Mouse (Mus musculus): Measurements from ENCODE around the gene Fam210b.
"Not testable (repeated sequence)": the region's sequence is repeated elsewhere in the genome, so short reads cannot be mapped to it uniquely, and the experiment has no call there.

The Fam210b gene

DNA sequence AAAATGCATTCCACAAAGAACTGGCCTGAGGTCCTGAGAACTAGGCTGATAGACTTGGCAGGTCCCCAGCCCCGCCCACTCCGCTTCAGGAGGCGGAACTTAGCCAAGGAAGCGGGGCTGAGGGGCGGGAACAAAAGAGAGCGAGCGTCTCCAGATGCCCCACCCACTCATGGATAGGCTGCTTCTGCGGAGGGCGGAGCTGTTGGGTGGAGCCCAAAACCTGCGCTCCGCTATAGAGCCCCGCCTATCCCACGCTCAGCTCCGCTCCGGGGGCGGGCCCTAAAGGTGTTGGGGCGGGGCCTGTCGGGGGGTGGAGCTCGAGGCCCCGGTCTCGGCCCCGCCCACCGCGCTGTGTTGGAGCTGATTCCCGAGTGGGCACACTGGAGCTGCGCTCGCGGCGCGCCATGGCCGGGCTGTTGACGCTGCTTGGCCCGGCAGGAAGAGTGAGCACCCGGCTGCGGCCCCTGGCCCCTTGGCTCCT, at the start of gene Fam210b:
Fam210b (plus strand) TSS at position 308 of the 481 bp plus-strand sequence.
- peak; percentile 97 for DNase-seq (ENCODE audit: low spot score)

GRCm38 (mm10) chr2:172298083-172298482, 47.3 kb upstream of the Fam210b start:
- no peak for DNase-seq (ENCODE audit: low spot score)

DNA sequence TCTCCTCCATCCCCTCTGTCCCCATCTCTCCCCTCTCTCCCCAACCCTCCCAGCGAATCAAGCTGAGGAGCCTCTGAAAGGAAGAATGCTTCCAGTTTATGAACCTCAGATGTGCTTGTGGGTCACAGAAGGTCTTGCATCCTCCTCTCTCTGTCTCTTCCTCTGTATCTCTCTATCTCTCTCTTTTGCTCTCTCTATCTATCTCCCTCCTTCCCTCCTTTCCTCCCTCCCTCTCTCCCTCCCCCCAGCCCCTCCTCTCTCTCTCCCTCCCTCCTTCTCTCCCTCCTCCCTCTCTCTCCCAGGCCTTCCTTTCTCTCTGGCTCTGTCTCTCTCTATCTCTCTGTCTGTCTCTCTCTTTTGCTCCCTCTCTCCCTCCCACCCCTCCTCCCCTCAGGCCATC, 46.8 kb upstream of the Fam210b start:
- no peak for DNase-seq (ENCODE audit: low spot score)

DNA sequence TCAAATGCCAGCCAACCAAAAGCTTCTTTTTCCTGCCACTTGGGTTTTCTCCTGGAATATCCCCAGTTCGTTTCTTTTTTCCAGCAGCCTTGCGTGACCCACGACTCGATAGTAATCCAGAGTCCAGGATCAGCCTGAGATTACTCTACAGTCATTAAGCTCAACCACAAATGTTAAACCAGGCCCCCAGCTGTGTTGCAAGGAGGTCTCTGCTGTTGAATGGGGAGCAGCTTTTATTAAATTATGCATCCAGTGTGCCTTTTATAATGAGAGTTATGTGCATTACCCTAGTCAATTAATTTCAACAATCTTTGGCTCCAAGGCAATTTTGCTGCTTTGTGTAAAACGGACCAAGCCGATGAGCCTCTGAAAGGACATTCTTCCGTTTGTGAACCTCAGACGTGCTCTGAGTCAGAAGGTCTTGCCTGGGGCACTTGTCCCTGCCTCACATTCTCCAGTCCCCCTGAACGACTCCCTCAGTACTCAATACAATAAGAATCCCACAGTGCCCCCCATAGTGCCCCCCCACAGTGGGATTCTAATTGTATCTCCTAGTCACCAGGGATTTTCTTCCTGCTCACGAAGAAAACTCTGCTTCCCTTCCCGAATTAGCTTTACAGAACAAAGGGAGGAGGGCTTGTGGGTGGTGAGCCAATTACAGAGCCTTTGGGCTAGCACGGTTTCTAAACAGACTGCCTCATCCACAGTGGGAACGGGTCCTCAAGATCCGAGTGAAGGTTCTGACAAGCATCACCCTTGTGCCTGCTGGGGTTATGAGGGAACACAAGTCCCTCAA, 46.0 kb upstream of the Fam210b start:
- DNase-seq (ENCODE audit: low spot score) = peak; percentile 40

GRCm38 (mm10) chr2:172302396-172302795, 43.0 kb upstream of the Fam210b start:
- DNase-seq (ENCODE audit: low spot score) = no peak

GRCm38 (mm10) chr2:172304118-172304708, 41.2 kb upstream of the Fam210b start:
- no peak for DNase-seq (ENCODE audit: low spot score)

DNA sequence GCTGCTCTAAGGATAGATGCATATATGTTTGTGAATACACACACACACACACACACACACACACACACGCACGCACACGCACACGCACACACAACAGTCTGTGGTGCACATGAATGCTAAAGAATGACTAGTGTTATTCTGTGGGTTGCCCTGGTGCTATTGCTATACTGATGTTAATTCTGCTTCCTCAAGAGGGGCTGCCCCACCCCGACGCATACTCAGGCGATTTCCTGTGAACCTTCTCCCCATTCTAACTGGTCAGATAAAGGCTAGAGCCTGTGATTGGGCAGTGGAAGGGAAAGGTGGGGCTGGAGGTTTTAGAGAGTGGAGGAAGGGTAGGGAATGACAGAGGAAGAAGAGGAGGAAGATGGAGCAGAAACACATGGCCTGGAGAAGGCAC, 39.8 kb upstream of the Fam210b start:
- not testable (repeated sequence) for DNase-seq (ENCODE audit: low spot score)

GRCm38 (mm10) chr2:172306544-172306943, 38.8 kb upstream of the Fam210b start:
- no peak for DNase-seq (ENCODE audit: low spot score)

GRCm38 (mm10) chr2:172311731-172312130, 33.6 kb upstream of the Fam210b start:
- DNase-seq (ENCODE audit: low spot score) = no peak

DNA sequence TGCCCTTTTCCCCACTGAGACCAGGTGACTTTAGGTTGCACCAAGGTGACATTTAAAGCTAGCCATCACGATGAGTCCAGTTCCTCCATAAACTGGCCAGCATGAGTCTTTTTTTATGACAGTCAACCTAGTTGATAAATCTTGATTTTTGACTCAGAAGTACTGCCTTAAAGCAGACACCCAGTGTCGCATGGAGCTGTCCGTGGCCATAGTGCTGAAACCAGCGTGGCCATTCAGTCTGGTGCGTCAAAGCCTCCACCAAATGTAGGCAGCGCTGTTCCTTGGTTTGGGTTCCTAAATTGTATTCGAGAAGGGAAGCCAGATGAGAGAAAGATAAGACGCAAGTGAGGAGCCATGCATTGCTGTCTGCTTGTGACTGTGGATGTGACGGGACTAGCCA, 24.5 kb upstream of the Fam210b start:
- peak; percentile 93 for DNase-seq (ENCODE audit: low spot score)

GRCm38 (mm10) chr2:172328248-172328647, 17.1 kb upstream of the Fam210b start:
- peak; percentile 25 for DNase-seq (ENCODE audit: low spot score)

- DNase-seq (ENCODE audit: low spot score) = peak; percentile 90
Measured at GRCm38 (mm10) chr2:172329179-172329578, 16.2 kb upstream of the Fam210b start.

DNA sequence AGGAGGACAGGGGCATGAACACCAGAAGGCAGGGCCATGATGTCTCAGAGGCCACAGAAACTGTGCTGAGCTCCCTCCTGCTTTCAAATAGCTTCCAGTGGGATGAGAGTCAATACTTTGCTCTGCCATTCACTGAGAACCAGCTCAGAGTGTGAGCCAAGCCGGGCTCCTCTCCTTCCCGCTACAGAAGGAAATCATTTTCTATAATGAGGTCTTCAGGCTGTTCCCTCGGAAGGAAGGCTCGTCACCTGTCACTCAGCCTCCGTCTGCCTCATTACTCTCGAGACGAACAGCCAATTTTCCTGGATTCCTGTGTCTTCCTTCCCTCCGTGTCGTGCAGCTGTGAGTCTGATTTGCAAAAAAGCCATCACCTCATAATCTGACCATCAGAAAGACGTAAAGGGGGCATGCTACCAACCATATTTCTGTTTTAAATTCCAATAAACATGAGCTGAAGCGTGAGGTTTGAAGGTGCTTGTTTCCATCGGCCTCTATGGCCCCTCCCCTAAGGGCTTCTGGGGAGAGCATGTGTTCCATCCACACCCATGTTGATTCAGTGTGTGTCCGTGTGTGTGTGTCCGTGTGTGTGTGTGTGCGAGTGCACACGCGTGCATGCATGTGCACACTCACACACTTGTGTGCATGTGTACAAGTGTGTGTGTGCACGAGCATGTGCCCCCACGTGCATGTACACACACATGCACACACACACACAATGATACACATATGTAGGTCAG, 7.0 kb upstream of the Fam210b start:
- no peak for DNase-seq (ENCODE audit: low spot score)

DNA sequence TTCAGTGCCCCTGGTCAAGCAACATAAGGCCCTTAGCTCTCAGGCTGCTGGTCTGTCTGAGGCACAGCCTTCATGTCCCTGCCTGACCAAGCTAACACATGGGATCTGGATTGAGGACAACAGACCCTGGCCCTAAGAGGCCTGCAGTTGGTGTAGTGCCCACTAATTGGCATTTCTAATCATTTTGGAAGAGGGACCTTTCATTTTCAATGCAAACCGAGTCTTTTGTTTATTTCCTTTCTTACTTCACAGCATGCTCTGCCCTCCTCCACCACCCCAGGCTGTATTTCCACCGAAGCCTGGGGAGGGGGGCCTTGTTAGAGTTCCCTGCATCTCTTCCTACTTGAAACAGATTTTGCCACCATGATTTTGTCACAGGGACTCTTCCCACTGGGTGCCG, 4.4 kb upstream of the Fam210b start:
- DNase-seq (ENCODE audit: low spot score) = no peak

DNA sequence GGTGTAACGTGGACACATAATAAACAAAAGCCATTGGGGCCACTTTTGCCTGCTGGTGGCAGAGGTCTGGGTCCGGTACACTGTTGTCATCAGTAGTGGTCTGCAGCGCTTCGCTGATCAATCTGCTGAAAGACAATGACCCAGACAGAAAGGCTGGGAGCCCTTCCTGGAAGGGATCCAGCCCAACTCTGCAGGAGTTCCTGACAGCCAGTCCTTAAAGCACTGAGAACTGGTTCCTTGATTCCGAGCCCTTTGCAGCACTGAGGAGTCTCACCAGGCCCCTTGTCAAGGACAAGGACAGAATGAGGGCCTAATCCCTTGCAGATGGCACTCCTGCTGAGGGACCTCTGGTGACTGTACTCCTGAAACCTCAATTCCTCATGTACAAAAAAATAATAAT, 3.8 kb upstream of the Fam210b start:
- DNase-seq (ENCODE audit: low spot score) = no peak

DNA sequence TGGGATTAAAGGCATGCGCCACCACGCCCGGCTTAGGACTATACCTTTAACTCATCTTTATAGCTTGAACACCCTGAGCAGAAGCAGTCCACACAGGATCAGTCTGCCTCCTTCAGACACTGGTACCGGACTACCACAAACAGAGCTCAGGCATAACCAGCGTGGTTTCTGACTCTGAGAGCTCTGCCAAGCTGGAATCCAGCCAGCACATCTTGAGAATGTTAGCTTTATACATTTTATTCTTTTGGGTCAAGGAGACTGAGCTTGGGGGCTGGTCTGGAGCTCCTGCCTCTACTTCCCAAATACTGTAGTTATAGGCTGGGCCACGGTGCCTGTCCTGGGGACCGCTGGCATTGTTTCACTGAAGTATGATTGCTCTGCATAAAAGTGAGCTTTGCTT, 1.6 kb upstream of the Fam210b start:
- DNase-seq (ENCODE audit: low spot score) = no peak

- DNase-seq (ENCODE audit: low spot score) = no peak
Measured at GRCm38 (mm10) chr2:172344669-172345068, 696 bp upstream of the Fam210b start.

GRCm38 (mm10) chr2:172346034-172346929, 917 bp downstream of the Fam210b start:
- peak; percentile 53 for DNase-seq (ENCODE audit: low spot score)

GRCm38 (mm10) chr2:172346933-172347611, 1.7 kb downstream of the Fam210b start:
- DNase-seq (ENCODE audit: low spot score) = peak; percentile 28

DNA sequence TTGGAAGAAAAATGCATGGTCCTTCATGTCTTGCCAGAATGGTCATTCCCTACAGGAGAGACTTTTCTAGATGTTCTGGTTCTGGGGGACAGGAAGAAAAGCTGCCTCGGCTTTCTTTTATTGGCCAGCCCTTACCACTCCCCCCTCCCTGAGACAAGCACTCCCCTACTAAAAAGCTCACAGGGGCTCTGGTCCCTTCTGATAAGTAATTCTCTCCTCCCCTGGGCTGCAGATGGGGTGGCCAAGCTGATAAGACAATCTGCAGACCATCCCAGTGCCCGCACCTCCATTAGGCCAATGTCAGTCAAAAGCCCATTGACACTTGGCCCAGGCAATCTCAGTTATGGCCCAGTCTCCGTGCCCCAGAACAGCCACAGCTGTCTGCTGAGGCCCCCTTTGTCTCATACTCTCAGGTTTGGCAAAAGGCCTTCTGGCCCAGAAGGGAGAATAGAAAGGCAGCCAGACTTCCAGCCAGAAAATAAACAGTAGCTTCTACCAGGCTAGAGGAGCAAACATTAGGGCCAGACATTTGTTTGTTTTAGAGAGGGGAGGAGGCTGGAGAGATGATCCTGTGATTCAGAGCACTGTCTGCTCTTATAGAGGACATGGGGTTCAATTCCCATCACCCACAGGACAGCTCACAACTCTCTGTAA, 3.1 kb downstream of the Fam210b start:
- DNase-seq (ENCODE audit: low spot score) = no peak

GRCm38 (mm10) chr2:172349776-172350175, 4.4 kb downstream of the Fam210b start:
- DNase-seq (ENCODE audit: low spot score) = no peak

Data from embryo, embryonic 10 days (tissue).